Mouse (Mus musculus): ENCODE results near the gene Xylt1. TPM values are rescaled to one million over a fixed set of nuclear protein-coding genes. Genes with fewer than 3 reads are reported as not detected.

Xylt1 gene
- polyA plus RNA-seq, 1 experiment = 5.7 TPM

GRCm38 (mm10) chr7:117612788-117613473 is 232.2 kb downstream of the Xylt1 start:
- no peaks in the 10 kb centered on the region for H3K27me3 ChIP-seq (ENCODE audit: control insufficient read depth, insufficient read depth, low read length)
- H3K4me3 ChIP-seq (ENCODE audit: control insufficient read depth, insufficient read depth, low read length) = no peak overlapping the region
- no peak for TF ChIP-seq CTCF (IDR thresholded peaks at IDR 0.05; ENCODE audit: borderline replicate concordance, control insufficient read depth, extremely low read depth, insufficient read depth, low read length, poor library complexity)
- TF ChIP-seq POLR2A (IDR thresholded peaks at IDR 0.05; ENCODE audit: control insufficient read depth, extremely low read depth, insufficient read depth, low read length, poor library complexity) = no peak
- H3K27ac ChIP-seq (ENCODE audit: control insufficient read depth, insufficient read depth, low read length) = peak overlapping the region; percentile 91
- H3K36me3 ChIP-seq (ENCODE audit: control insufficient read depth, insufficient read depth, low read length) = no peaks in the 10 kb centered on the region
- H3K4me1 ChIP-seq (replicated peaks; ENCODE audit: control insufficient read depth, insufficient read depth, low read length) = peaks cover 26% of the 10 kb centered on the region
- DNase-seq = peak; percentile 22
- 89% methylated on average over 11 of the region's 11 CpGs for WGBS

- TF ChIP-seq CTCF (IDR thresholded peaks at IDR 0.05; ENCODE audit: borderline replicate concordance, control insufficient read depth, extremely low read depth, insufficient read depth, low read length, poor library complexity) = no peak
- TF ChIP-seq POLR2A (IDR thresholded peaks at IDR 0.05; ENCODE audit: control insufficient read depth, extremely low read depth, insufficient read depth, low read length, poor library complexity) = no peak
- Histone ChIP-seq H3K36me3 (ENCODE audit: control insufficient read depth, insufficient read depth, low read length) (no peaks in the 10 kb centered on the region), H3K27ac (ENCODE audit: control insufficient read depth, insufficient read depth, low read length) (peak overlapping the region; percentile 91), H3K27me3 (ENCODE audit: control insufficient read depth, insufficient read depth, low read length) (no peaks in the 10 kb centered on the region), H3K4me3 (ENCODE audit: control insufficient read depth, insufficient read depth, low read length) (no peak overlapping the region), H3K4me1 (replicated peaks; ENCODE audit: control insufficient read depth, insufficient read depth, low read length) (peaks cover 26% of the 10 kb centered on the region)
- DNase-seq = peak; percentile 58
- under 1% methylated on average over 3 of the region's 3 CpGs for WGBS
Observed at GRCm38 (mm10) chr7:117613796-117614195, 233.0 kb downstream of the Xylt1 start.

GRCm38 (mm10) chr7:117614346-117614745 is 233.6 kb downstream of the Xylt1 start:
- no peak for TF ChIP-seq POLR2A (IDR thresholded peaks at IDR 0.05; ENCODE audit: control insufficient read depth, extremely low read depth, insufficient read depth, low read length, poor library complexity)
- TF ChIP-seq CTCF (IDR thresholded peaks at IDR 0.05; ENCODE audit: borderline replicate concordance, control insufficient read depth, extremely low read depth, insufficient read depth, low read length, poor library complexity) = no peak
- Histone ChIP-seq H3K4me1 (replicated peaks; ENCODE audit: control insufficient read depth, insufficient read depth, low read length) (peaks cover 26% of the 10 kb centered on the region), H3K4me3 (ENCODE audit: control insufficient read depth, insufficient read depth, low read length) (no peak overlapping the region), H3K36me3 (ENCODE audit: control insufficient read depth, insufficient read depth, low read length) (no peaks in the 10 kb centered on the region), H3K27ac (ENCODE audit: control insufficient read depth, insufficient read depth, low read length) (peak overlapping the region; percentile 83), H3K27me3 (ENCODE audit: control insufficient read depth, insufficient read depth, low read length) (no peaks in the 10 kb centered on the region)
- DNase-seq = no peak
- WGBS = 78% methylated on average over 2 of the region's 2 CpGs

GRCm38 (mm10) chr7:117614851-117615250 is 234.1 kb downstream of the Xylt1 start:
- H3K27ac ChIP-seq (ENCODE audit: control insufficient read depth, insufficient read depth, low read length) = peak overlapping the region; percentile 83; the same call in 1 of the 2 replicates
- DNase-seq = no peak
- 95% methylated on average over 5 of the region's 5 CpGs for WGBS

GRCm38 (mm10) chr7:117616277-117616676 is 235.5 kb downstream of the Xylt1 start:
- Histone ChIP-seq H3K27me3 (ENCODE audit: control insufficient read depth, insufficient read depth, low read length) (no peaks in the 10 kb centered on the region), H3K4me1 (replicated peaks; ENCODE audit: control insufficient read depth, insufficient read depth, low read length) (peaks cover 22% of the 10 kb centered on the region), H3K4me3 (ENCODE audit: control insufficient read depth, insufficient read depth, low read length) (no peak overlapping the region), H3K27ac (ENCODE audit: control insufficient read depth, insufficient read depth, low read length) (no peak overlapping the region), H3K36me3 (ENCODE audit: control insufficient read depth, insufficient read depth, low read length) (no peaks in the 10 kb centered on the region)
- WGBS = 88% methylated on average over 5 of the region's 5 CpGs
- no peak for DNase-seq
- no peak for TF ChIP-seq CTCF (IDR thresholded peaks at IDR 0.05; ENCODE audit: borderline replicate concordance, control insufficient read depth, extremely low read depth, insufficient read depth, low read length, poor library complexity)
- no peak for TF ChIP-seq POLR2A (IDR thresholded peaks at IDR 0.05; ENCODE audit: control insufficient read depth, extremely low read depth, insufficient read depth, low read length, poor library complexity)

More at GRCm38 (mm10) chr7:117614851-117615250, 234.1 kb downstream of the Xylt1 start:
- no peak overlapping the region for H3K4me3 ChIP-seq (ENCODE audit: control insufficient read depth, insufficient read depth, low read length)
- no peaks in the 10 kb centered on the region for H3K36me3 ChIP-seq (ENCODE audit: control insufficient read depth, insufficient read depth, low read length)
- peaks cover 25% of the 10 kb centered on the region for H3K4me1 ChIP-seq (replicated peaks; ENCODE audit: control insufficient read depth, insufficient read depth, low read length)
- H3K27me3 ChIP-seq (ENCODE audit: control insufficient read depth, insufficient read depth, low read length) = no peaks in the 10 kb centered on the region
- no peak for TF ChIP-seq CTCF (IDR thresholded peaks at IDR 0.05; ENCODE audit: borderline replicate concordance, control insufficient read depth, extremely low read depth, insufficient read depth, low read length, poor library complexity)
- TF ChIP-seq POLR2A (IDR thresholded peaks at IDR 0.05; ENCODE audit: control insufficient read depth, extremely low read depth, insufficient read depth, low read length, poor library complexity) = no peak

GRCm38 (mm10) chr7:117618715-117619150 is 238.0 kb downstream of the Xylt1 start:
- Histone ChIP-seq H3K36me3 (ENCODE audit: control insufficient read depth, insufficient read depth, low read length) (no peaks in the 10 kb centered on the region), H3K27me3 (ENCODE audit: control insufficient read depth, insufficient read depth, low read length) (no peaks in the 10 kb centered on the region), H3K27ac (ENCODE audit: control insufficient read depth, insufficient read depth, low read length) (no peak overlapping the region), H3K4me3 (ENCODE audit: control insufficient read depth, insufficient read depth, low read length) (no peak overlapping the region), H3K4me1 (replicated peaks; ENCODE audit: control insufficient read depth, insufficient read depth, low read length) (peaks cover 11% of the 10 kb centered on the region)
- TF ChIP-seq CTCF (IDR thresholded peaks at IDR 0.05; ENCODE audit: borderline replicate concordance, control insufficient read depth, extremely low read depth, insufficient read depth, low read length, poor library complexity) (no peak), POLR2A (IDR thresholded peaks at IDR 0.05; ENCODE audit: control insufficient read depth, extremely low read depth, insufficient read depth, low read length, poor library complexity) (no peak)
- 96% methylated on average over 4 of the region's 4 CpGs for WGBS
- DNase-seq = no peak

Measured in thymus, adult 2 months (tissue).